Mouse (Mus musculus) layer of hippocampus, postnatal 36 days (tissue): ENCODE results near the gene Heatr4. TPM values are rescaled to one million over a fixed set of nuclear protein-coding genes. Genes with fewer than 3 reads are reported as not detected.
"Not testable (repeated sequence)": the region's sequence is repeated elsewhere in the genome, so short reads cannot be mapped to it uniquely, and the experiment has no call there.

Experiments used
- DNase-seq, 2 experiments: peaks; one replicate each; pipeline ENCODE4 v3.0.0; 2022
- total RNA-seq, 2 experiments: library from RNA; stranded (reverse); gene quantifications; 2 replicates each; pipeline ENCODE4 v1.2.3; 2021

Heatr4 gene
- total RNA-seq, 2 experiments from 2014 or later, result not detected

GRCm38 (mm10) chr12:83997221-83997620 is 12.6 kb upstream of the Heatr4 start:
- no peak for DNase-seq

- no peak for DNase-seq
Measured at GRCm38 (mm10) chr12:83989378-83989777, 4.7 kb upstream of the Heatr4 start.

GRCm38 (mm10) chr12:83988483-83988882 is 3.8 kb upstream of the Heatr4 start:
- no peak for DNase-seq

- peak; percentile 77 for DNase-seq
Measured at GRCm38 (mm10) chr12:83987583-83988441, 3.2 kb upstream of the Heatr4 start, which contains the start of gene Acot2. Gene Acot2, plus strand, starts transcription at chr12:83987861.

GRCm38 (mm10) chr12:83987242-83987582 is 2.6 kb upstream of the Heatr4 start:
- DNase-seq, result no peak

GRCm38 (mm10) chr12:83981615-83982014 is 3.0 kb downstream of the Heatr4 start:
- no peak for DNase-seq

GRCm38 (mm10) chr12:83978862-83979261 is 5.8 kb downstream of the Heatr4 start:
- DNase-seq, result no peak

- peak; percentile 23 to 36 for DNase-seq
Measured at GRCm38 (mm10) chr12:83972117-83972516, 12.5 kb downstream of the Heatr4 start.

- no peak for DNase-seq
Measured at GRCm38 (mm10) chr12:83965235-83965634, 19.4 kb downstream of the Heatr4 start.

- no peak for DNase-seq
Measured at GRCm38 (mm10) chr12:83958278-83958677, 26.4 kb downstream of the Heatr4 start.

- DNase-seq, result no peak
Measured at GRCm38 (mm10) chr12:83951711-83952575, 32.7 kb downstream of the Heatr4 start.

- DNase-seq, result peak; percentile 44 to 55
Measured at GRCm38 (mm10) chr12:83950840-83951701, 33.6 kb downstream of the Heatr4 start.

- DNase-seq, result peak; percentile 83 to 84
Measured at GRCm38 (mm10) chr12:83950493-83950839, 34.2 kb downstream of the Heatr4 start, which contains the start of gene Riox1. Gene Riox1, plus strand, starts transcription at chr12:83950608.

- no peak for DNase-seq
Measured at GRCm38 (mm10) chr12:83949776-83950492, 34.7 kb downstream of the Heatr4 start.

- no peak for DNase-seq
Measured at GRCm38 (mm10) chr12:83949043-83949442, 35.6 kb downstream of the Heatr4 start.

- DNase-seq, result no peak
Measured at GRCm38 (mm10) chr12:83947260-83947811, 37.3 kb downstream of the Heatr4 start.

GRCm38 (mm10) chr12:83941938-83942337 is 42.7 kb downstream of the Heatr4 start:
- DNase-seq, result no peak

GRCm38 (mm10) chr12:83940031-83940430 is 44.6 kb downstream of the Heatr4 start:
- no peak for DNase-seq

- DNase-seq, result no peak
Measured at GRCm38 (mm10) chr12:83939332-83939731, 45.3 kb downstream of the Heatr4 start.

GRCm38 (mm10) chr12:83938592-83938991 is 46.1 kb downstream of the Heatr4 start:
- DNase-seq, result not testable (repeated sequence)

- DNase-seq, result no peak
Measured at GRCm38 (mm10) chr12:83937600-83937999, 47.1 kb downstream of the Heatr4 start.
